Mouse (Mus musculus) lung, postnatal 0 days (tissue): Measurements from ENCODE around the gene Map4k1. TPM values are rescaled to one million over a fixed set of nuclear protein-coding genes. Genes with fewer than 3 reads are reported as not detected.
A peak's percentile ranks its signal among the peaks of the same experiment; 100 is the strongest.

Experiments used
- ATAC-seq: fragments of 200-750 bp; cut with Nextera tagmentation; 2 replicates; pipeline ENCODE4 v1.8.0; 2017; ENCODE audit warnings: moderate library complexity
- DNase-seq: peaks from one replicate; pipeline ENCODE4 v3.0.0-alpha.2; 2016; ENCODE audit warnings: low spot score
- H3K27ac ChIP-seq: fragments of 300-500 bp; sonication (generic); 2 replicates; pipeline ENCODE4 v1.5.1; 2014; ENCODE audit warnings: antibody characterized with exemption, mild to moderate bottlenecking, low read length, mixed read lengths
- H3K27me3 ChIP-seq: fragments of 300-500 bp; sonication (generic); replicated peaks from 2 replicates; pipeline ENCODE4 v1.6.1; 2014; ENCODE audit warnings: low read length, mixed read lengths; ENCODE audit not compliant: insufficient read depth
- H3K36me3 ChIP-seq: fragments of 300-500 bp; sonication (generic); 2 replicates; pipeline ENCODE4 v1.6.1; 2014; ENCODE audit warnings: low read length, mixed read lengths; ENCODE audit not compliant: insufficient read depth
- H3K4me1 ChIP-seq: fragments of 300-500 bp; sonication (generic); 2 replicates; pipeline ENCODE4 v1.6.1; 2014; ENCODE audit warnings: antibody characterized with exemption, low read depth, low read length, mixed read lengths; ENCODE audit not compliant: insufficient read depth
- H3K4me2 ChIP-seq: fragments of 300-500 bp; sonication (generic); replicated peaks from 2 replicates; pipeline ENCODE4 v1.6.1; 2014; ENCODE audit warnings: low read depth, mild to moderate bottlenecking, low read length, moderate library complexity, mixed read lengths
- H3K4me3 ChIP-seq: fragments of 300-500 bp; sonication (generic); 2 replicates; pipeline ENCODE4 v1.5.1; 2014; ENCODE audit warnings: low read depth, low read length
- H3K9ac ChIP-seq: fragments of 300-500 bp; sonication (generic); replicated peaks from 2 replicates; pipeline ENCODE4 v1.6.1; 2014; ENCODE audit warnings: low read depth, mild to moderate bottlenecking
- H3K9me3 ChIP-seq: fragments of 300-500 bp; sonication (generic); 2 replicates; pipeline ENCODE4 v1.6.1; 2016; ENCODE audit warnings: low read length, mixed read lengths
- CTCF ChIP-seq: IDR thresholded peaks from 2 replicates; pipeline ENCODE4 v1.5.1; 2016; ENCODE audit warnings: antibody characterized with exemption, mild to moderate bottlenecking
- EP300 ChIP-seq: IDR thresholded peaks from 2 replicates; pipeline ENCODE4 v1.6.1; 2016; ENCODE audit warnings: antibody characterized with exemption, mild to moderate bottlenecking, control low read depth
- WGBS: fragments of 180-500 bp; shearing (Covaris S2); extraction: QIAGEN DNeasy Blood & Tissue Kit; methylation state at CpG from one replicate; pipeline ENCODE4 v1.1.7; 2014; 5-methylcytosine and 5-hydroxymethylcytosine counted together
- polyA plus RNA-seq: library from polyadenylated mRNA; unstranded; fragments of >200 nt; fragmentation: Nextera tagmentation; extraction: Ambion mirVana; gene quantifications from 2 replicates; pipeline ENCODE4 v1.2.1, GENCODE M21; 2015

Gene Map4k1
- polyA plus RNA-seq, 1 experiment from 2014 or later: 3.5 TPM

GRCm38 (mm10) chr7:28969271-28969670 is 12.6 kb upstream of the Map4k1 start:
- H3K9me3 ChIP-seq: no peaks in the 10 kb centered on the region
- no peak overlapping the region for H3K4me2 ChIP-seq
- ATAC-seq (no peak), DNase-seq (no peak)
- TF ChIP-seq EP300 (no peak), CTCF (no peak)
- WGBS: 94% methylated on average over 1 of the region's 1 CpGs
- no peak overlapping the region for H3K9ac ChIP-seq
- no peak overlapping the region for H3K4me3 ChIP-seq
- H3K36me3 ChIP-seq: peaks cover 7% of the 10 kb centered on the region; the same call in 1 of the 2 replicates
- no peaks in the 10 kb centered on the region for H3K27me3 ChIP-seq
- peak overlapping the region; percentile 68 for H3K27ac ChIP-seq
- peaks cover 9% of the 10 kb centered on the region; the same call in 1 of the 2 replicates for H3K4me1 ChIP-seq

DNA sequence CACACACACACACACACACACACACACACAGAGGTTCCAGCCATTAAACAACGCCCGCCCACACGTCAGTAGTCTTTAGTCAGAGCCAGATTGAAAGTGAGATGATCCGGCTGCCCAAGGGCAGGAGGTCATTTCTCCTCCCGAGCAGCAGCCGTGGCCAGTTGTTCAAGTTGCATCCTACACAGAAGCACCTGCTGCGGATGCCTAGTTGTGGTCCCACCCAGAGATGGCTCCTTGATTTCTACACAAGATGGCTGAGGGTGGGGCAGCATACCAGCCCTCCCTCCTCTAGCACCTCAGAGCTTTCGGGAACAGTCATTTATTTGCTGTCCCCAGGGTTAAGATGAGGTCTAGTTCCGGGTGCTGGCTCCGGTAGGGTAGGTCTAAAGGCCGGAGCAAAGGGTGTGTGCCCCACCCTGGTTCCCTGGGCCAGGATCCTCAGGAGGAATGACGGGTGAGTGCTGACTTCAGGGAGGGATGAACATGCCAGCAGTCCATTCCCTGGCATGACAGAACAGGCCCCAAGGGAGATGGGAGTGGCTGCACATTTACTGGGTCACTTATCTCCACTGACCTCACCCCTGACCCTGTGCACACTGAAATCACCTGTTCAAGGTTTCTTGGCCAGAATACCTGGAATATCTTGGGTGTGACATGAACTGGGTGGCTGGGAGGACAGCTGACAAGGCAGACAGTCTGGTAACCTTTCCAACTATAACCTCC is 12.0 kb upstream of the Map4k1 start:
- peak overlapping the region; percentile 68 for H3K27ac ChIP-seq
- peak; percentile 66 for DNase-seq
- no peak for TF ChIP-seq CTCF
- peak; percentile 56; the same call in 1 of the 2 replicates for TF ChIP-seq EP300
- 46% methylated on average over 12 of the region's 12 CpGs for WGBS
- H3K4me3 ChIP-seq: no peak overlapping the region
- no peak overlapping the region for H3K9ac ChIP-seq
- H3K36me3 ChIP-seq: peaks cover 7% of the 10 kb centered on the region; the same call in 1 of the 2 replicates
- no peaks in the 10 kb centered on the region for H3K27me3 ChIP-seq
- ATAC-seq: peak; percentile 64
- no peak overlapping the region for H3K4me2 ChIP-seq
- H3K9me3 ChIP-seq: no peaks in the 10 kb centered on the region
- peaks cover 9% of the 10 kb centered on the region; the same call in 1 of the 2 replicates for H3K4me1 ChIP-seq

DNA sequence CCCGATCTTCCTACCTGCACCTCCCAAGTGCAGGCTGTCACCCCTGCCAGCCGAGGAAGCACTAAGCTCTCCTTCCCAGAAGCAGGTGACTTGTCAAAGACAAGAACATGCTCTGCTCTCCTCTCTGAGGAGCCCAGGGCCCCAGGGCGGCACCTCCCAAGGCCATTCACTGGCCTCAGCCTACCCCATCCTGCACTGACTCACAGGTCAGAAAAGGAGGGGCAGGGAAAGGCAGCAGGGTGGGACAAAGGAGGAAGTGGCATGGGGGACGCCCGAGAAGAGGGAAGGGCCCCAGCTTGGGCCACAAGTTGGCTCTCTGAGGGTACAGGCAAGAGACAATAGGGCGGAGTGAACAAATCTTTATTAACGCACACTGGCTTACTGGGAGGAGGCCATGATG is 10.8 kb upstream of the Map4k1 start:
- TF ChIP-seq CTCF (no peak), EP300 (no peak)
- H3K27ac ChIP-seq: peak overlapping the region; percentile 77
- H3K9me3 ChIP-seq: no peaks in the 10 kb centered on the region
- DNase-seq: no peak
- H3K4me3 ChIP-seq: no peak overlapping the region
- WGBS: 80% methylated on average over 7 of the region's 7 CpGs
- H3K4me1 ChIP-seq: peaks cover 9% of the 10 kb centered on the region; the same call in 1 of the 2 replicates
- no peak overlapping the region for H3K4me2 ChIP-seq
- H3K9ac ChIP-seq: no peak overlapping the region; the same call in 1 of the 2 replicates
- no peak for ATAC-seq
- H3K27me3 ChIP-seq: no peaks in the 10 kb centered on the region
- H3K36me3 ChIP-seq: peaks cover 7% of the 10 kb centered on the region; the same call in 1 of the 2 replicates

DNA sequence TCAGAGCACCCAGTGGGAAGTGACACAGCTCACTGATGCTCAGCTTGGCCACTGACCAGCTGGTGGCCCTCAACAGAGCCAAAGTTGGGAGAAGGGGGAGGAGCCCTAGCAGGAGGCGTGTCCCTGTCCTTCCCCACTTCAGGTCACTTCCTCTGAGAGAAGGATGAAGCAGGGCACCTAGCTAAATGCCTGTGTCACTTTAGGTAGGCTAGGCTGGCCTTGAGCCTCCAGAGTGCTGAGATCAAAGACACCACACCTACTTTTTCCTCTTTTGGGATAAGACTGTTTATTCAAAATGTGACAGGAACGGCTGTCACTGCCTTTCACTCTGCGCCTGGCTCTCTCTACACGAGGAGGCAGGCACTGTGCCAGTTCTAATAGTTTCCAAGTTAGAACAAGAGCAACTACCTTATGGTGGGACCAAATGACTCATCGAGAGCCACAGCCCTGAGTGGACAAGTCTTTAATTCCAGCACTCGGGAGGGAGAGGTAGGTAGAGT is 10.0 kb upstream of the Map4k1 start:
- H3K4me2 ChIP-seq: no peak overlapping the region
- TF ChIP-seq CTCF (no peak), EP300 (peak; percentile 79; the same call in 1 of the 2 replicates)
- H3K4me3 ChIP-seq: no peak overlapping the region
- H3K27ac ChIP-seq: peak overlapping the region; percentile 77
- 15% methylated on average over 6 of the region's 6 CpGs for WGBS
- no peaks in the 10 kb centered on the region for H3K9me3 ChIP-seq
- no peaks in the 10 kb centered on the region for H3K27me3 ChIP-seq
- peaks cover 13% of the 10 kb centered on the region for H3K36me3 ChIP-seq
- H3K4me1 ChIP-seq: peaks cover 9% of the 10 kb centered on the region; the same call in 1 of the 2 replicates
- no peak overlapping the region for H3K9ac ChIP-seq
- peak; percentile 88 for DNase-seq
- ATAC-seq: peak; percentile 73

GRCm38 (mm10) chr7:28972542-28972985 is 9.3 kb upstream of the Map4k1 start:
- TF ChIP-seq CTCF: peak; percentile 84
- 0 out of 2 replicates have a peak, but pooled peaks have one; percentile 20 for TF ChIP-seq EP300
- peaks cover 20% of the 10 kb centered on the region for H3K36me3 ChIP-seq
- H3K4me1 ChIP-seq: peaks cover 9% of the 10 kb centered on the region; the same call in 1 of the 2 replicates
- H3K9ac ChIP-seq: no peak overlapping the region
- H3K4me2 ChIP-seq: no peak overlapping the region
- H3K27ac ChIP-seq: peak overlapping the region; percentile 77
- 56% methylated on average over 8 of the region's 8 CpGs for WGBS
- ATAC-seq: 0 out of 2 replicates have a peak, but pooled peaks have one; percentile 13
- DNase-seq: peak; percentile 84
- H3K27me3 ChIP-seq: no peaks in the 10 kb centered on the region
- H3K9me3 ChIP-seq: no peaks in the 10 kb centered on the region
- H3K4me3 ChIP-seq: no peak overlapping the region

GRCm38 (mm10) chr7:28973025-28973424 is 8.8 kb upstream of the Map4k1 start:
- H3K27ac ChIP-seq: no peak overlapping the region
- ATAC-seq (no peak), DNase-seq (no peak)
- peaks cover 24% of the 10 kb centered on the region for H3K36me3 ChIP-seq
- 82% methylated on average over 8 of the region's 8 CpGs for WGBS
- no peaks in the 10 kb centered on the region for H3K9me3 ChIP-seq
- TF ChIP-seq CTCF: peak; percentile 62
- TF ChIP-seq EP300: peak; percentile 24; the same call in 1 of the 2 replicates
- H3K4me3 ChIP-seq: no peak overlapping the region
- no peak overlapping the region for H3K9ac ChIP-seq
- peaks cover 9% of the 10 kb centered on the region; the same call in 1 of the 2 replicates for H3K4me1 ChIP-seq
- H3K4me2 ChIP-seq: no peak overlapping the region
- no peaks in the 10 kb centered on the region for H3K27me3 ChIP-seq
